Mouse (Mus musculus): ENCODE measurements around the gene Twsg1. TPM values are rescaled to one million over a fixed set of nuclear protein-coding genes. Genes with fewer than 3 reads are reported as not detected.

Twsg1 gene
- polyA plus RNA-seq, 1 experiment from 2014 or later = 100 TPM

GRCm38 (mm10) chr17:65930158-65930826 lies 20.7 kb downstream of the Twsg1 start:
- Histone ChIP-seq H3K9me3 (replicated peaks) (no peaks in the 10 kb centered on the region), H3K4me1 (0 out of 2 replicates have a peak, but pooled peaks cover 2% of the 10 kb centered on the region), H3K9ac (no peak overlapping the region), H3K4me3 (no peak overlapping the region), H3K27ac (no peak overlapping the region), H3K36me3 (peaks cover 54% of the 10 kb centered on the region), H3K27me3 (no peaks in the 10 kb centered on the region), H3K4me2 (replicated peaks) (no peak overlapping the region)
- no peak for ATAC-seq (ENCODE audit: low FRiP score)
- WGBS = 82% methylated on average over 7 of the region's 7 CpGs

GRCm38 (mm10) chr17:65929319-65929978 lies 21.6 kb downstream of the Twsg1 start:
- H3K4me1 ChIP-seq = 0 out of 2 replicates have a peak, but pooled peaks cover 2% of the 10 kb centered on the region
- peaks cover 59% of the 10 kb centered on the region for H3K36me3 ChIP-seq
- H3K27ac ChIP-seq = no peak overlapping the region
- ATAC-seq (ENCODE audit: low FRiP score) = no peak
- H3K27me3 ChIP-seq = no peaks in the 10 kb centered on the region
- no peak overlapping the region for H3K4me3 ChIP-seq
- H3K4me2 ChIP-seq (replicated peaks) = no peak overlapping the region
- WGBS = 88% methylated on average over 22 of the region's 22 CpGs
- H3K9ac ChIP-seq = no peak overlapping the region
- no peaks in the 10 kb centered on the region for H3K9me3 ChIP-seq (replicated peaks)

DNA sequence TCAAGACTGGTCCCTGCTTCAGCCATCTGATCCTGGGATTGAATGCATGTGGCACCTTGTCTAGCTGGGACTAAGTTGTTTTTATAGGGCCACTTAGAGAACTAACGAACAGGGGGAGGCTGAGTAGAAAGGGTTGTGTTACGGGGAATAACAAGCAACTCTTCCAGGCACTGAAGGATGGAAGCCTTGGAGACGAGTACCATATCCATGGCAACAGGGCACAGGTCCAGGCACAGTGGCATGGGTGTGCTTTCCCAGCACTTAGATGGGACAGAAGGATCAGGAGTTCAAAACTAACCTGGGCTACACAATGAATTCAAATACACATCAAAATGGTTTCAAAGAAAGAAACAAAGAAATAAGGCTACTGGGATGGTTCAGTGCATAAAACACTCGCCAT lies 23.9 kb downstream of the Twsg1 start:
- Histone ChIP-seq H3K4me1 (0 out of 2 replicates have a peak, but pooled peaks cover 2% of the 10 kb centered on the region), H3K9me3 (replicated peaks) (no peaks in the 10 kb centered on the region), H3K4me3 (no peak overlapping the region), H3K4me2 (replicated peaks) (no peak overlapping the region), H3K27me3 (no peaks in the 10 kb centered on the region), H3K36me3 (peaks cover 64% of the 10 kb centered on the region), H3K9ac (no peak overlapping the region), H3K27ac (no peak overlapping the region)
- WGBS = 75% methylated on average over 4 of the region's 4 CpGs
- ATAC-seq (ENCODE audit: low FRiP score) = no peak

DNA sequence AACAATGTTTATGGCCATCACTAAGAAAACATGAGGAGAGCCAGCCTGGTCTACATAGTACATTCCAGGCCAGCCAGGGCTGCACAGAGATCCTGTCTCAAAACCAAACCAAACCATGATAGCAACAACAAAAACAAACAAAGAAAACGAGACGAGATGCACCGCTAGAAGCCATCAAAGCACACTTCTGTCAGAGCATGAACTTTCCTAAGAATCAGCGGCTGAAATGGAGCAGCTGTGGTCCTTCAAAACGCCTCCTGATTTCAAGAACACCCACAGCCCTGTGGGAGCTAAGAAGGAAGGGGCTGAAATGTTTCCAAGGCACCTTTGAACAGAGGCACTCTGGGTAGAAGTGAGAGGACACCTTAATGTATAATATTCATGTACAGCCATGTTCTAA lies 26.8 kb downstream of the Twsg1 start:
- 79% methylated on average over 5 of the region's 5 CpGs for whole genome bisulfite sequencing
- Histone ChIP-seq H3K27ac (no peak overlapping the region), H3K4me1 (no peaks in the 10 kb centered on the region), H3K36me3 (peaks cover 67% of the 10 kb centered on the region), H3K27me3 (no peaks in the 10 kb centered on the region), H3K4me2 (replicated peaks) (no peak overlapping the region), H3K4me3 (no peak overlapping the region), H3K9ac (no peak overlapping the region), H3K9me3 (replicated peaks) (no peaks in the 10 kb centered on the region)
- ATAC-seq (ENCODE audit: low FRiP score) = no peak

- 81% methylated on average over 6 of the region's 6 CpGs for WGBS
- H3K4me2 ChIP-seq (replicated peaks) = no peak overlapping the region
- no peak overlapping the region for H3K9ac ChIP-seq
- no peaks in the 10 kb centered on the region for H3K9me3 ChIP-seq (replicated peaks)
- no peaks in the 10 kb centered on the region for H3K4me1 ChIP-seq
- no peak overlapping the region for H3K4me3 ChIP-seq
- peaks cover 52% of the 10 kb centered on the region for H3K36me3 ChIP-seq
- no peak for ATAC-seq (ENCODE audit: low FRiP score)
- H3K27ac ChIP-seq = no peak overlapping the region
- no peaks in the 10 kb centered on the region for H3K27me3 ChIP-seq
These were observed 29.1 kb downstream of the Twsg1 start for GRCm38 (mm10) chr17:65921975-65922374.

DNA sequence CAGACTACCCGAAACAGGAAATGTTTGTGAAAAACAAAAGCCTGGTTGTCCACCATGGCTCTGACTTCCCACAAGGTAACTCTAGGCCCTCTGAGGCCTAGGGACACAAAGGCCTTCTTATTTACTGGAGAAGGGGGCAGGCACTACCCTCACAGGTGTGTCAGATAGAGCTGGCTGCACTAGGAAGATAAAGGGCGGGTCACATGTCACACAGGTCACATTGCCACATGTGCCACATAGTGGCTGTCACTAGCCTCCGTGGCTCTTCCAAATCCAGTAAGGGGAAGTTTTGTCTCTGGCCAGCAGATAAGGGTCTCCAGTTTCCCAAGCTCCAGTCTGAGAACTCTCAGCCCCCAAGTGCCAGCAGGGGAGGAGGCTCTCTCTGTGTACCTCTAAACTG lies 31.8 kb downstream of the Twsg1 start:
- 72% methylated on average over 3 of the region's 3 CpGs for WGBS
- no peak for ATAC-seq (ENCODE audit: low FRiP score)
- no peaks in the 10 kb centered on the region for H3K27me3 ChIP-seq

GRCm38 (mm10) chr17:65916135-65916668 lies 34.8 kb downstream of the Twsg1 start:
- peak; percentile 93 for ATAC-seq (ENCODE audit: low FRiP score)

More for the DNA sequence above, 31.8 kb downstream of the Twsg1 start:
- H3K27ac ChIP-seq = no peak overlapping the region
- peaks cover 28% of the 10 kb centered on the region for H3K36me3 ChIP-seq
- H3K9me3 ChIP-seq (replicated peaks) = no peaks in the 10 kb centered on the region
- no peak overlapping the region for H3K4me2 ChIP-seq (replicated peaks)
- H3K4me1 ChIP-seq = peaks cover 10% of the 10 kb centered on the region
- no peak overlapping the region for H3K4me3 ChIP-seq
- H3K9ac ChIP-seq = no peak overlapping the region

DNA sequence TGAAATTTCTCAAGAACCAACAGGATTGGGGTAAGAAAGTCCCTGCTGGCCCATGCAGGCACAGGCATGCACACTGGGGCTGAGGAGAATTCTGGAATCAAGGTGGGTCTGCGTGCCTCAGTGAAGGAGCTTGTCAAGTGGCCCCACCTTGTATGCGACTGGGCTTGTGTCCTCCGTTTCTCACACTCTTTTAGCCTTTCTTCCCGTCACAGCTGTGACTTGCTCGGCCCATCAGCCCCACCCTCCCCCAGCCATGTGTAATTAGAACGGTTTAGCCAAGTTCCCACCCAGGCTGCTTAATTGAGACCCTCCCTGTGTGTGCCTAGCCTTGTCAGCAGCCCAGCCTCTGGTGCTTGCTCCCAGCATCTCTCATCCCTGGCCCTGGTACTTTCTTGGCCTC lies 36.9 kb downstream of the Twsg1 start:
- WGBS = 55% methylated on average over 6 of the region's 6 CpGs

More at GRCm38 (mm10) chr17:65916135-65916668, 34.8 kb downstream of the Twsg1 start:
- Histone ChIP-seq H3K9me3 (replicated peaks) (no peaks in the 10 kb centered on the region), H3K27ac (peak overlapping the region; percentile 84), H3K9ac (no peak overlapping the region), H3K4me1 (peaks cover 10% of the 10 kb centered on the region), H3K27me3 (no peaks in the 10 kb centered on the region), H3K4me3 (no peak overlapping the region), H3K36me3 (0 out of 2 replicates have a peak, but pooled peaks cover 3% of the 10 kb centered on the region), H3K4me2 (replicated peaks) (peak overlapping the region; percentile 15; the same call in 1 of the 2 replicates)
- 25% methylated on average over 8 of the region's 8 CpGs for WGBS

DNA sequence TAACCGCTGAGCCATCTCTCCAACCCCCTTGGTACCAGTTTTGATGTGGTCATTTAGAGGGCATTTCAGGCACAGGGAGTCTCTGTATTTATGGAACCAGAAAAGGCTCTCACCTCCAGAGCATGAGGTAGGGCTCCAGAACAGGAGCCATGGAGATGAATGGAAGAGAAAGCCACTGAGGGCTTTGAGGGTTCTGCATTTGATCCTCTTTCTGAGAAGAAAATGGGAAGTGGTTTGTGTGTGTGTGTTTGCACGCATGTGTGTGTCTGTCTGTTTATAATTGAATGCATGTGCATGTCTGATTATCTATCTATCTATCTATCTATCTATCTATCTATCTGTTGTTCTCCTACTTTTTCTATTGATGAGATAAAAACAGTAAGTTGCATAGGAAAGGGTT lies 38.8 kb downstream of the Twsg1 start:
- WGBS = 97% methylated on average over 2 of the region's 2 CpGs

More for the DNA sequence above, 36.9 kb downstream of the Twsg1 start:
- no peak; the same call in 1 of the 2 replicates for ATAC-seq (ENCODE audit: low FRiP score)
- H3K4me3 ChIP-seq = no peak overlapping the region
- H3K4me2 ChIP-seq (replicated peaks) = no peak overlapping the region
- no peak overlapping the region for H3K9ac ChIP-seq
- H3K36me3 ChIP-seq = no peaks in the 10 kb centered on the region
- H3K27me3 ChIP-seq = no peaks in the 10 kb centered on the region
- no peaks in the 10 kb centered on the region for H3K9me3 ChIP-seq (replicated peaks)
- no peak overlapping the region for H3K27ac ChIP-seq
- H3K4me1 ChIP-seq = peaks cover 10% of the 10 kb centered on the region

DNA sequence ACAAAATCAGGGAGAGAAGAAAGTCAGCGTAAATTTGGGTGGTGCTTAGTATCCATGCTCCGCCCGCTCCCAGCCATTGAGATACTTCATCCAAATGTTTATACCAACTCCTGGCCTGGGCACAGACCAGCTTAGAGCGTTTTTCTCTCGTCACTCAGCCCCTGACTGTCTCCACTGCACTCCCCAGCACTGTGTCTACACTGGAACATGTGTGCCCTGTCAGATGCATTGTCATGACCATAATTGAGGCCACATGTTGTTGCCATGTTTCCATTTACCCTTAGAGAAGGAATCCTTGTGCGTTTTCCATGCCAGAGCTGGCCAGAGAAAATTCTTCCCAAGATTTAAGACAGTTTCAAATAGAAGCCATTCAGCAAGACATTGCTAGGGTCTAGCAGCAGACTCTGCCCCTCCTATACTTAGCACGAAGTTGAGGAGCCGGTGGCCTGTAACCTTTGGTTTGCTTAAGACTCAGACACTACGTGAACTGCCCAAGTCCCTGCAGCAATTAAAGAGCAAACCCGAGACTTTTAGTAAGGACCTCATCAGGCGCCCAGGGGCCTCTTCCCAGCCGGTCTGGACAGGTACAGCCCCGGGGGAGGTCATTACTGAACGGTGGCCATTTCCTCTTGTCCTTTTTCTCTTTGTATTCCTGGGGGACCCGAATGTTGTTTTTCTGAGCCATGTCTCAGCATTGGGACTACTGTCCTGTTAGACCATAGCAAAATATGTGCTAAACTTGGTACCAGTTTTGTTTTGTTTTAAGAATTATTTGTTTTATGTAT lies 39.5 kb downstream of the Twsg1 start:
- Histone ChIP-seq H3K4me3 (no peak overlapping the region), H3K9ac (no peak overlapping the region), H3K36me3 (no peaks in the 10 kb centered on the region), H3K27me3 (no peaks in the 10 kb centered on the region), H3K27ac (no peak overlapping the region), H3K4me2 (replicated peaks) (no peak overlapping the region), H3K9me3 (replicated peaks) (no peaks in the 10 kb centered on the region), H3K4me1 (peaks cover 15% of the 10 kb centered on the region)
- ATAC-seq (ENCODE audit: low FRiP score) = no peak
- WGBS = 75% methylated on average over 15 of the region's 15 CpGs

More for the DNA sequence above, 38.8 kb downstream of the Twsg1 start:
- Histone ChIP-seq H3K27ac (no peak overlapping the region), H3K4me3 (no peak overlapping the region), H3K36me3 (no peaks in the 10 kb centered on the region), H3K27me3 (no peaks in the 10 kb centered on the region), H3K4me1 (peaks cover 10% of the 10 kb centered on the region), H3K4me2 (replicated peaks) (no peak overlapping the region), H3K9me3 (replicated peaks) (no peaks in the 10 kb centered on the region), H3K9ac (no peak overlapping the region)
- no peak for ATAC-seq (ENCODE audit: low FRiP score)

GRCm38 (mm10) chr17:65908270-65908669 lies 42.8 kb downstream of the Twsg1 start:
- no peak for ATAC-seq (ENCODE audit: low FRiP score)
- H3K9me3 ChIP-seq (replicated peaks) = 0 out of 2 replicates have a peak, but pooled peaks cover 8% of the 10 kb centered on the region
- no peaks in the 10 kb centered on the region for H3K27me3 ChIP-seq
- H3K4me1 ChIP-seq = peaks cover 6% of the 10 kb centered on the region; the same call in 1 of the 2 replicates
- no peak overlapping the region for H3K4me2 ChIP-seq (replicated peaks)
- no peak overlapping the region for H3K9ac ChIP-seq
- H3K4me3 ChIP-seq = no peak overlapping the region
- H3K36me3 ChIP-seq = no peaks in the 10 kb centered on the region
- H3K27ac ChIP-seq = no peak overlapping the region

- no peak for ATAC-seq (ENCODE audit: low FRiP score)
- no peaks in the 10 kb centered on the region for H3K36me3 ChIP-seq
- H3K27me3 ChIP-seq = no peaks in the 10 kb centered on the region
- no peak overlapping the region for H3K4me3 ChIP-seq
- WGBS = 66% methylated on average over 11 of the region's 11 CpGs
- peaks cover 6% of the 10 kb centered on the region; the same call in 1 of the 2 replicates for H3K4me1 ChIP-seq
- H3K9ac ChIP-seq = no peak overlapping the region
- no peak overlapping the region for H3K4me2 ChIP-seq (replicated peaks)
- H3K27ac ChIP-seq = no peak overlapping the region
- H3K9me3 ChIP-seq (replicated peaks) = 0 out of 2 replicates have a peak, but pooled peaks cover 11% of the 10 kb centered on the region
These were observed 44.1 kb downstream of the Twsg1 start for GRCm38 (mm10) chr17:65906895-65907401.
